Mouse (Mus musculus): ENCODE data around the gene Flt3. TPM values are rescaled to one million over a fixed set of nuclear protein-coding genes. Genes with fewer than 3 reads are reported as not detected.

Gene Flt3
- polyA plus RNA-seq, 1 experiment from 2014 or later: 1.9 TPM

DNA sequence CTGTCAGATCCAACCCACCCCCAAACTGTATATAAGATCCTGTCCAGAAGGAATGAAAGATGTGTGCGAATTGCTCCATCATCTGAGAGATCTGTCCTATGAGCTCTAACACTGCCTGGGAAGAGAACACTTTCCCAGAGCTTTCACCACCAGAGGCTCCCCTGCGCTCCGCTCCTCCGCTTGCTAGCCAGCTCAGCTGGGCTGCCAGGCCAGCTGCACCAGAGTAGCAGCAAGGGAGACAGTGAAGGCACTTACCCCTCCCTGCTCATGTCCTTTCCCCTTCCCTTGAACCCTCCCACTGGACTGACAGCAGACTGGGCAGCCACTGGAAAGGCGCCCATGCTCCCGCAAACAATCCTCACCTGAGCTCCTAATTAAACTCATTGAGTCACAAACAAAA is 23.3 kb upstream of the Flt3 start:
- no peaks in the 10 kb centered on the region; the same call in 1 of the 2 replicates for H3K4me1 ChIP-seq (ENCODE audit: control insufficient read depth, insufficient read depth, low read length)
- 57% methylated on average over 6 of the region's 6 CpGs for WGBS
- no peak overlapping the region for H3K4me2 ChIP-seq (ENCODE audit: low read depth, low read length)
- H3K27ac ChIP-seq (ENCODE audit: low read depth, low read length): no peak overlapping the region
- H3K9ac ChIP-seq (replicated peaks; ENCODE audit: low read depth, low read length): no peak overlapping the region
- ATAC-seq (ENCODE audit: low read depth): no peak
- no peaks in the 10 kb centered on the region for H3K9me3 ChIP-seq (ENCODE audit: control insufficient read depth, low read length)
- no peak overlapping the region for H3K4me3 ChIP-seq (ENCODE audit: low read depth, low read length)
- no peaks in the 10 kb centered on the region for H3K36me3 ChIP-seq (ENCODE audit: control insufficient read depth, insufficient read depth, low read length)
- no peaks in the 10 kb centered on the region for H3K27me3 ChIP-seq (ENCODE audit: control insufficient read depth, insufficient read depth, low read length)

GRCm38 (mm10) chr5:147418394-147419121 is 18.3 kb upstream of the Flt3 start:
- no peak for ATAC-seq (ENCODE audit: low read depth)
- Histone ChIP-seq H3K4me1 (ENCODE audit: control insufficient read depth, insufficient read depth, low read length) (no peaks in the 10 kb centered on the region), H3K27me3 (ENCODE audit: control insufficient read depth, insufficient read depth, low read length) (no peaks in the 10 kb centered on the region), H3K9me3 (ENCODE audit: control insufficient read depth, low read length) (no peaks in the 10 kb centered on the region), H3K36me3 (ENCODE audit: control insufficient read depth, insufficient read depth, low read length) (no peaks in the 10 kb centered on the region), H3K4me3 (ENCODE audit: low read depth, low read length) (no peak overlapping the region), H3K4me2 (ENCODE audit: low read depth, low read length) (no peak overlapping the region), H3K9ac (replicated peaks; ENCODE audit: low read depth, low read length) (no peak overlapping the region), H3K27ac (ENCODE audit: low read depth, low read length) (no peak overlapping the region)
- 51% methylated on average over 10 of the region's 10 CpGs for WGBS

DNA sequence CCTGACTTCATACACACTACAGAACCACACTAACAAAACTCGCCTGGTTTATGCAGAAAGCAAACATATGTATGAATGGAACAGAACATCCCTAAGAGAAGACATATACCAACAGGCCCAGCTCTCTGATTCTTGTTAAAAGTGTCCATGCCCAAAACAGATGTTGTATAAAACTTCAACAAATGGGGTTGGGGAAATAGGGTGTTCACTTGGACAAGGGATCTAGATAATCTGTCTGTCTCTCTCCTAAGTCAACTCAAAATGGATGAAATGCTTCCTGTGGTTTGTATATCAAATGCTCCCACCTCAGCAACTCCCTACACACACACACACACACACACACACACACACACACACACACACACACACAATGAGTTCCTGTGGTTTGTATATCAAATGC is 17.7 kb upstream of the Flt3 start:
- no peaks in the 10 kb centered on the region for H3K4me1 ChIP-seq (ENCODE audit: control insufficient read depth, insufficient read depth, low read length)
- ATAC-seq (ENCODE audit: low read depth): no peak
- no peak overlapping the region for H3K4me2 ChIP-seq (ENCODE audit: low read depth, low read length)

DNA sequence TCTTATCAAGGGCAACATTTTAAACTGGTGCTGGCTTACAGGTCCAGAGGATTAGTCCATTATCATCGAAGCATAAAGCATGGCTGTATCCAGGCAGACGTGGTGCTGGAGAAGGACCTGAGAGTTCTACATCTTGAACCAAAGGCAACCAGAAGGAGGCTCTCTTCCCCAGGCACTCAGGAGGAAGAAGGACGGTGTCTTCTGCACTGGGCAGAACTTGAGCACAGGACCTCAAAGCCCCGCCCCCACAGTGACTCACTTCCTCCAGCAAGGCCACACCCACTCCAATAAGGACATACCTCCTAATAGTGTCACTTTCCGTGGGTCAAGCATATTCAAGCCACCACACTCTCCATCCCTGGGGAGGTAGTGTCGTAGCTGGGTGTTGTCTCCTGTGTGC is 10.3 kb upstream of the Flt3 start:
- H3K9ac ChIP-seq (replicated peaks; ENCODE audit: low read depth, low read length): no peak overlapping the region
- H3K4me2 ChIP-seq (ENCODE audit: low read depth, low read length): no peak overlapping the region
- H3K4me3 ChIP-seq (ENCODE audit: low read depth, low read length): no peak overlapping the region
- H3K27me3 ChIP-seq (ENCODE audit: control insufficient read depth, insufficient read depth, low read length): no peaks in the 10 kb centered on the region
- whole genome bisulfite sequencing: 85% methylated on average over 6 of the region's 6 CpGs
- no peak for ATAC-seq (ENCODE audit: low read depth)
- no peaks in the 10 kb centered on the region for H3K9me3 ChIP-seq (ENCODE audit: control insufficient read depth, low read length)
- H3K4me1 ChIP-seq (ENCODE audit: control insufficient read depth, insufficient read depth, low read length): no peaks in the 10 kb centered on the region
- no peaks in the 10 kb centered on the region for H3K36me3 ChIP-seq (ENCODE audit: control insufficient read depth, insufficient read depth, low read length)
- H3K27ac ChIP-seq (ENCODE audit: low read depth, low read length): no peak overlapping the region

More for the DNA sequence above, 17.7 kb upstream of the Flt3 start:
- Histone ChIP-seq H3K27me3 (ENCODE audit: control insufficient read depth, insufficient read depth, low read length) (no peaks in the 10 kb centered on the region), H3K36me3 (ENCODE audit: control insufficient read depth, insufficient read depth, low read length) (no peaks in the 10 kb centered on the region), H3K4me3 (ENCODE audit: low read depth, low read length) (no peak overlapping the region), H3K9ac (replicated peaks; ENCODE audit: low read depth, low read length) (no peak overlapping the region), H3K9me3 (ENCODE audit: control insufficient read depth, low read length) (no peaks in the 10 kb centered on the region), H3K27ac (ENCODE audit: low read depth, low read length) (no peak overlapping the region)
- WGBS: 88% methylated on average over 1 of the region's 1 CpGs

DNA sequence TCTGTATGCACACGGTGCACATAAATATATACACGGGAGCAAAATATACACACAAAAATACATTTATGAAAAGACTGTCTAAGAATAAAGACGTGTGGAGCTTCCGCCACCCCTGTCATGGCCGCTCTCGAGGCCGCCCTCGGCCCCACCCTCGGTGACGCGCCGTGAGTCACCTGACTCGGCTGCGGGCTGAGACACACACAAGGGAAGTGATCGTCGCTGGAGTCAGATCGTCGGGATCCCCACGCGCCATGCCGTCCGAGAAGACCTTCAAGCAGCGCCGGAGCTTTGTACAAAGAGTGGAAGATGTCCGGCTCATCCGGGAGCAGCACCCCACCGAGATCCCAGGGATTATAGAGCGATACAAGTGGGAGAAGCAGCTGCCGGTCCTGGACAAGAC is 8.4 kb upstream of the Flt3 start:
- H3K27ac ChIP-seq (ENCODE audit: low read depth, low read length): no peak overlapping the region
- ATAC-seq (ENCODE audit: low read depth): no peak
- 60% methylated on average over 29 of the region's 29 CpGs for WGBS
- H3K9ac ChIP-seq (replicated peaks; ENCODE audit: low read depth, low read length): no peak overlapping the region
- no peaks in the 10 kb centered on the region for H3K27me3 ChIP-seq (ENCODE audit: control insufficient read depth, insufficient read depth, low read length)
- H3K36me3 ChIP-seq (ENCODE audit: control insufficient read depth, insufficient read depth, low read length): no peaks in the 10 kb centered on the region
- H3K4me1 ChIP-seq (ENCODE audit: control insufficient read depth, insufficient read depth, low read length): no peaks in the 10 kb centered on the region
- H3K4me3 ChIP-seq (ENCODE audit: low read depth, low read length): no peak overlapping the region
- H3K4me2 ChIP-seq (ENCODE audit: low read depth, low read length): no peak overlapping the region
- H3K9me3 ChIP-seq (ENCODE audit: control insufficient read depth, low read length): no peaks in the 10 kb centered on the region

DNA sequence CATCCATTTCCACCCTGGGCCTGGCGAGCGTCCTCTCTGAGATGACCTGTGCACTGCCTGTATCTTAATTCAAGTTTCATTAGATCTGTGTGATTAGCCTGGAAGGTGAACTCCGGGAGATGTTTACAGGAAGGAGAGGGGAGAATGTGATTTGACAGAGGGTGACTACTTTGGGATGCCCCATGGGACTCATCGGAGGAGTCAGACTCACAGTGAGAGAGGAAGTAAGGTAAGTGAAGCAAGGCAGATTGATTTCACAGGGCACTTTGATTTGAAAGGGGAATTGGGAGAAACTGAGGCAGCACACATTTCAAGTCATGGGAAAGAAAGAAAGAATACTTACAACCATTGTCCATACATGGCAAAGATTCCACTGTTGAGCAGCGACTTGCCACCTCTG is 5.8 kb upstream of the Flt3 start:
- Histone ChIP-seq H3K27me3 (ENCODE audit: control insufficient read depth, insufficient read depth, low read length) (peaks cover 12% of the 10 kb centered on the region; the same call in 1 of the 2 replicates), H3K4me2 (ENCODE audit: low read depth, low read length) (no peak overlapping the region), H3K9ac (replicated peaks; ENCODE audit: low read depth, low read length) (no peak overlapping the region), H3K9me3 (ENCODE audit: control insufficient read depth, low read length) (no peaks in the 10 kb centered on the region), H3K36me3 (ENCODE audit: control insufficient read depth, insufficient read depth, low read length) (no peaks in the 10 kb centered on the region), H3K4me3 (ENCODE audit: low read depth, low read length) (no peak overlapping the region), H3K27ac (ENCODE audit: low read depth, low read length) (no peak overlapping the region), H3K4me1 (ENCODE audit: control insufficient read depth, insufficient read depth, low read length) (no peaks in the 10 kb centered on the region)
- 80% methylated on average over 5 of the region's 5 CpGs for WGBS
- ATAC-seq (ENCODE audit: low read depth): no peak

GRCm38 (mm10) chr5:147402505-147402904 is 2.2 kb upstream of the Flt3 start:
- H3K9ac ChIP-seq (replicated peaks; ENCODE audit: low read depth, low read length): no peak overlapping the region
- peaks cover 7% of the 10 kb centered on the region; the same call in 1 of the 2 replicates for H3K4me1 ChIP-seq (ENCODE audit: control insufficient read depth, insufficient read depth, low read length)
- H3K9me3 ChIP-seq (ENCODE audit: control insufficient read depth, low read length): no peaks in the 10 kb centered on the region
- H3K4me3 ChIP-seq (ENCODE audit: low read depth, low read length): no peak overlapping the region
- ATAC-seq (ENCODE audit: low read depth): no peak
- H3K4me2 ChIP-seq (ENCODE audit: low read depth, low read length): no peak overlapping the region
- H3K36me3 ChIP-seq (ENCODE audit: control insufficient read depth, insufficient read depth, low read length): no peaks in the 10 kb centered on the region
- no peak overlapping the region for H3K27ac ChIP-seq (ENCODE audit: low read depth, low read length)
- peaks cover 35% of the 10 kb centered on the region for H3K27me3 ChIP-seq (ENCODE audit: control insufficient read depth, insufficient read depth, low read length)
- WGBS: 18% methylated on average over 5 of the region's 5 CpGs

DNA sequence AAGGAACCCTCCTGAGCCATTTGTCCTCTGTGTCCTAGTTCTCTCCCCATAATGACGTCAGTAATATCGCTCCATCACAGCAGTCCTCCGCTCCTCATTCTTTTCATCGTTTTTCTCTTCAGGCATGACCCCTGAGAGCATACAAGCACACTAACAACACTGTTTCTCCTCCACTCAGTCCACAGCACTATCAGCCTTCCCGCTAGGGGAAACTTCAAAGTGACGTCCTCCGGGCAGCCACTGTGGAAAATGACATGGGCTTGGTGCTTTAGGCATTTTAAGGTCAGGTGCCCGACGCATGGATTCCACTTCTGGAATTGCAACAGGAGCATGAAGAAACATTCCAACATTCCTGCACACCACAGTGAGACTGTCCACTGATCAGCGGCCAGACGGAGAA is 735 bp upstream of the Flt3 start:
- Histone ChIP-seq H3K27ac (ENCODE audit: low read depth, low read length) (no peak overlapping the region), H3K9ac (replicated peaks; ENCODE audit: low read depth, low read length) (peak overlapping the region; percentile 28; the same call in 1 of the 2 replicates), H3K4me2 (ENCODE audit: low read depth, low read length) (peak overlapping the region; percentile 87; the same call in 1 of the 2 replicates), H3K9me3 (ENCODE audit: control insufficient read depth, low read length) (no peaks in the 10 kb centered on the region), H3K36me3 (ENCODE audit: control insufficient read depth, insufficient read depth, low read length) (no peaks in the 10 kb centered on the region), H3K4me1 (ENCODE audit: control insufficient read depth, insufficient read depth, low read length) (peaks cover 7% of the 10 kb centered on the region; the same call in 1 of the 2 replicates), H3K27me3 (ENCODE audit: control insufficient read depth, insufficient read depth, low read length) (peaks cover 35% of the 10 kb centered on the region), H3K4me3 (ENCODE audit: low read depth, low read length) (peak overlapping the region; percentile 43; the same call in 1 of the 2 replicates)
- no peak for ATAC-seq (ENCODE audit: low read depth)
- WGBS: 28% methylated on average over 11 of the region's 11 CpGs

DNA sequence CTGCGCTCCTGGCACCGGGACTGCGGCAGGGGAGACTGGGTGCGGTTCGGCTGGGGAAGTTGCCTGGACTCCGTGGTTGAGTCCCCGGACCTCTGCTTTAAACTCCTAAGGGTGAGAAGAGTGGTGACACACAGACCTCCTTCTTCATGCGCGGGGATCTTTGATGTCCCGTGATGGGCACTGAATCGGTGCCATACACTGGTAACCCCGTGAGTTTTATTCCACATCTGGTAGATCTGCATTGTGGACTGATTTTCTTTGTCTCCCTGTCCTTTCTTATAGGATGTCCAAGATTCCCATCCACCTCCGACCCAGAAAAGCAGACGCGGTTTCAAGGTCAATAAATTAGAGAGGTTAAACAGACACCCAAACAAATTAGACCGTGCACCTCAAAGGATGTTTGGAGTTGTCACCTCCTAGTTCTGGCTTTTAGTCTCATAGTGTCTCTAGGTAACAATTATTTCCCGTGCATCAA is 253 bp upstream of the Flt3 start:
- Histone ChIP-seq H3K4me1 (ENCODE audit: control insufficient read depth, insufficient read depth, low read length) (peaks cover 7% of the 10 kb centered on the region; the same call in 1 of the 2 replicates), H3K9ac (replicated peaks; ENCODE audit: low read depth, low read length) (peak overlapping the region; percentile 61), H3K9me3 (ENCODE audit: control insufficient read depth, low read length) (no peaks in the 10 kb centered on the region), H3K4me3 (ENCODE audit: low read depth, low read length) (peak overlapping the region; percentile 43), H3K27ac (ENCODE audit: low read depth, low read length) (no peak overlapping the region), H3K27me3 (ENCODE audit: control insufficient read depth, insufficient read depth, low read length) (peaks cover 35% of the 10 kb centered on the region), H3K4me2 (ENCODE audit: low read depth, low read length) (peak overlapping the region; percentile 87), H3K36me3 (ENCODE audit: control insufficient read depth, insufficient read depth, low read length) (no peaks in the 10 kb centered on the region)
- 2% methylated on average over 17 of the region's 17 CpGs for WGBS
- ATAC-seq (ENCODE audit: low read depth): 0 out of 2 replicates have a peak, but pooled peaks have one; percentile 11

All from neural tube, embryonic 14.5 days (tissue).